Mouse (Mus musculus) cerebellum, postnatal 10 days (tissue): ENCODE measurements around the gene Gm48551.

Source experiments
- DNase-seq, 2 experiments: peaks; one replicate each; pipeline ENCODE4 v3.0.0; 2021; ENCODE audit warnings: mixed read lengths in 2 of 2

The Gm48551 gene

GRCm38 (mm10) chr10:81385603-81386306 lies 1.5 kb downstream of the Gm48551 start:
- DNase-seq = peak; percentile 13 to 55

DNA sequence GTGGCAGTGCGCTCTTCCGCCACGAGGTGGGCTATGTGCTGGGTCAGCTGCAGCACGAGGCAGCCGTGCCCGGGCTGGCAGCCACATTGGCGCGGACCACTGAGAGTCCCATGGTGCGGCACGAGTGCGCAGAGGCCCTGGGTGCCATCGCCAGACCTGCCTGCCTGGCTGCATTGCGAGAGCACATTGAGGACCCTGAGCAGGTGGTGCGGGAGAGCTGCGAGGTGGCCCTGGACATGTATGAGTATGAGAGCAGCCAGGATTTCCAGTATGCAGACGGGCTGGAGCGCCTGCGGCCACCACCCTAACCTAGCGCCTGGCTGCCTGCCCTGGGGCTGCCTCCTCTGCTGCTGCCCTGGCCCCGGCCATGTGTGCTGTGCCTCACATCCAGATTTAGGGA lies 3.5 kb downstream of the Gm48551 start:
- DNase-seq = peak; percentile 66

GRCm38 (mm10) chr10:81388505-81389055 lies 4.3 kb downstream of the Gm48551 start, which contains the start of gene Gm48552:
Gm48552 (plus strand) TSS chr10:81389005.
- no peak for DNase-seq

GRCm38 (mm10) chr10:81389373-81389772 lies 5.1 kb downstream of the Gm48551 start:
- DNase-seq = peak; percentile 48 to 59

DNA sequence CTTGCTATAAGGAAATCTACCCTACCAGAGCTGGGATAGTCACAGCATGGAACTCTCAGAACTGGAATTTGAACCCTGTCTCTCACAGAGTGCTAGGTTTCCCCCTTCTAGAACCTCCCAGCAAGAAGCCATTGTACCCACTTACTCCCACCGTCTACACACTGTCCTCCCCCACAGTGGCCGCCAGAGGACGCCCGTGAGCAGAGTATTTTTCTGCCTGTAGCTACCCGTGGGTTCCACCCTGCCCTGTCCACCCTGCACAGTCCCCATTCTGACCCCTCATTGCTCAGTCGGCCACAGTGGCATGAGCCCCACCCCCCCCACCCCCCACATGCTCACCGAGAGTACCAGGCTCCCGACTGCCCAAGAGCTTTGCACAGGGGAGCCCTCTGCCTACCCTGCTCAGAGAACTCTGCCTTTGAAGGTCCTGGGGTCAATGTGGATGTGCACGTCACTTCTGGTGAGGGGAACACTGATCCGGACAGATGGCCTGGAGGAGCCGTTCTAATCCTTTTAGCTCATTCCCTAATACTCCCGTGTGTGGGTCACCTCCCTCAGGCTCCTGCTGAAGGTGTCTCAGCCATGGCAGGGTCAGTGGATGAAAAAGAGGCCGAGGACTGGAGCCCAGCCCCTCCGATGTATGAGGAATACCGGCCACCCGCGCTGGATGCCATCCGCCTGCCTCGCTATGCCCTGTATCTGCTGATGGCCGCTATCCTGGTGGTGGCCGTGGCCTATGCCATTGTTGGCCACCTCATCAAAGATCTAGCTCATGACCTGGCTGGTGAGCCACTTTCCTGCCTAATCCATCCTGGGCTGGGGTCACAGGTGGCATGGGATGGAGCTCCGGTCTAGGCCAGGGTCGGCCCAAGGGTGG lies 5.8 kb downstream of the Gm48551 start:
- DNase-seq = peak; percentile 88

DNA sequence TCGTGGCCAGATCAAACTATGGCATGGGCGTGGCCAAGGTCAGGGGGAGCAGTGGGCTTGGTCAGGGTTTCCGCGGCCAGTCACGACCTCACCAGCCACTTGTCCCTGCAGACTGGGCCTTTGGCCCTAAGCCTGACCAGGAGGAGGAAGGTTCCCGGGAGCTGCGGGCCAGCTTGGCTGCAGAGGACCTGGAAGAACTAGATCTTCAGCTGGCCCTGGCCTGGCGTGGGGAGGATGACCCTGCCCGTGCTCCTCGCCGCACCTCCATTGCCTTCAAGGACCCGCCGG lies 6.4 kb downstream of the Gm48551 start:
- DNase-seq = peak in 1 of 2 experiments; percentile 20

- DNase-seq = peak in 1 of 2 experiments; percentile 2
Measured at GRCm38 (mm10) chr10:81392270-81392669, 8.0 kb downstream of the Gm48551 start.

DNA sequence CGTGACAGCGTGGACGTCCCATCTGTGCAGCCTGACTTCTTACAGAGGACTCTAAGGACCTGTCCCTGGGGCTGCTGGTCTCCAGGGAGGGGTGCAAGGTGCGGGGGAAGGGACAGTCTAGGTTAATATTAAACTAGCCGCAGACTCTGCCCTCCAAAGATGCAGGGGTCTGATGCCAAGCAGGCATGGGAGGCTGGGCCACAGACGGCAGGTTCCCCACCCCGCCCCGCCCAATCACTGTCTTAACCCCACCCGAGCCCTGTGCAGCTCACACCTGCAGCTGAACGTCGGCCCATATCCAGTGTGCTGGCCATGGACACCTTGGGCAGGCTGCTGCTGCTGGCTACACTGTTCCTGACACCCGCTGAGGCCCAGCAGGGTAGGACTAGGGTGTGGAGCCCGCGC lies 8.5 kb downstream of the Gm48551 start, which contains the start of gene Smim24:
Gene Smim24 (plus strand): TSS at position 271 of the 405 bp plus-strand sequence.
- peak in 1 of 2 experiments; percentile 35 for DNase-seq

- DNase-seq = peak; percentile 51 to 52
Measured at GRCm38 (mm10) chr10:81393456-81394063, 9.3 kb downstream of the Gm48551 start.

- DNase-seq = peak; percentile 90 to 95
Measured at GRCm38 (mm10) chr10:81395127-81395526, 10.9 kb downstream of the Gm48551 start.

DNA sequence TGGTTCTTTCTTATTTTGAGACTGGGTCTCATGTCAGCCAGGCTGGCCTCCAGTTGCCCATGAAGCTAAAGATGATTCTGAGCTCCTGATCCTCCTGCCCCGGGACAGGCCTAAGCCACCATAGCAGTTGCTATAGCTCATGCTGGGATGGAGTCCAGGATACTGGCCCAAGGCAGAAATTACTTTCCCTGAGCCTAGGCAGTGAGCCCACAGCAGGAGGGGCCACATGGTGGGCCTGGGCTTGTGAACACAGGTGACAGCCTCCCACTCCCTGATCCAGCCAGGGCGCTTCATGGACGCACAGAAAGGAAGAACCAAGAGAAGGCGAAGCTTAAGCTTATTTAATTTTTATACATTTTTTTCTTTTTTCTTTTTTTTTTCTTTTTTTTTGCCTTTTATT lies 11.6 kb downstream of the Gm48551 start:
- DNase-seq = peak; percentile 54 to 72

GRCm38 (mm10) chr10:81396749-81397148 lies 12.5 kb downstream of the Gm48551 start:
- peak in 1 of 2 experiments; percentile 56 for DNase-seq

DNA sequence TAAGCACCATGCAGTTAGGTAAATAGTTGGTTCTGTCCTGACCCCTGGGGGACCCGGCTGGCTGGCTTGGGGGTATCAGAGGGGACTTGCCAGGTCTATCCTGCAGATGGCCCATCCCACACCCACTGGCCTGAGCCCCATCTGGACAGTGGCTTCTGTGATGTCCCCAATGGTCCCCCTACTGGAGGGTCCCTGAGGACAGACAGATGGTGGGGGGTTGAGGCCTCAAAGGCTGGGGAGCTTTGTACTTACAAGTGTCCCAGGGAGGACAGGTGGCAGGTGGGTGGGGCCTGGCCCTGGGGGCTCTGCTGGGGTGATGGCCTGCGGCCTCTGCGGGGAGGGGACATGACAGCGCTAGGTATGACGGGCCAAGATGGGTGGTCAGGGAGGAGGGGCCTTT lies 15.0 kb downstream of the Gm48551 start:
- peak in 1 of 2 experiments; percentile 73 for DNase-seq

GRCm38 (mm10) chr10:81399798-81400308 lies 15.6 kb downstream of the Gm48551 start:
- DNase-seq = no peak

GRCm38 (mm10) chr10:81400371-81401204 lies 16.3 kb downstream of the Gm48551 start:
- DNase-seq = peak; percentile 93 to 95

DNA sequence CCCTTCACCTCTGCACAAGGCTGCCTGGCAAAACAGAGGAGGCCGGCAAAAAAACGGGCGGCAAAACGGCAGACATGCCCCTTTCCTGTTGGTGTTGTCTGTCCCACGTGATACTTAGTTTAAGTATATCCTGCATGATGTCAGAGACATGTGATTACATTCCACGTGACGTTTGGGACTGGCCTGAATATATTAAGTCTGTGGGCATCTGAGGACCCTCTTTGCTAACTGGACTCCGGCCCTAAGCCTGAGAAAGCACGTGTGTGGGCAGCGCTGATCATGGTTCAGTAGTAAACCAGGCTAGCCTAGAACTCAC lies 16.9 kb downstream of the Gm48551 start:
- DNase-seq = no peak

DNA sequence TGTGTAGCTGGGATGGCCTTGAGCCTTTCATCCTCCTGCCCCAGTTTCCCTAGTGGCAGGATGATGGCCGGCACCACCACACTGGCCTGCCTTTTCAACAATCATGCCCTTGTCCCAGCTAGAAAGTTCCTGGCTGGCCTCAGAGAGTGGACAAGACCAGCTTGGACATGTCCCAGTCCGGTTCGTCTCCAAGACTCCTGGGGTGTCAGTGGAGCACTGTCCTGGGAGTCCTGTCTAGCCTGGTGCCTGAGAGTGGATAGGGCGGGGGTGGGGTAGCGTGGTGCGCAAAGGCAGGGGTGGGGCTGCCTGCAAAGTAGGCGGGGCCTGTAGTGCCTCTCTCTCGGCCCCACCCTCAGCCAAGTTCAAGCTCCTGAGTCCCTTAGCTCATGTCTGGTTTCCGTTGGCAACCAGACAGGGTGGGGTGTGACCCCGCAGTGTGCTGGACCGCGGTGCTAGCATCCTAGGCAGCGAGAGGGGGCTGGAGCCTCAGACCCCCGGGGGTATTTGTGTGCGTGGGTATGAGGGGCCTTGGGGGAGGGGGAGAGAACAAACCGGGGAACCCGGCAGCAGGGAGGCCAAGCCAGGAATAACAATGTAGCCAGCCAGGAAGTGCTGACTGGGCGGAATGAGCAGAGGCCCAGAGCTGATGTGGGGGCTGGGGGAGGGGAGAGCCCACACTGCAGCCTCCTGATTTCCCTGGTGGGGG lies 17.4 kb downstream of the Gm48551 start:
- peak; percentile 74 to 82 for DNase-seq

GRCm38 (mm10) chr10:81402227-81402765 lies 18.0 kb downstream of the Gm48551 start:
- no peak for DNase-seq

DNA sequence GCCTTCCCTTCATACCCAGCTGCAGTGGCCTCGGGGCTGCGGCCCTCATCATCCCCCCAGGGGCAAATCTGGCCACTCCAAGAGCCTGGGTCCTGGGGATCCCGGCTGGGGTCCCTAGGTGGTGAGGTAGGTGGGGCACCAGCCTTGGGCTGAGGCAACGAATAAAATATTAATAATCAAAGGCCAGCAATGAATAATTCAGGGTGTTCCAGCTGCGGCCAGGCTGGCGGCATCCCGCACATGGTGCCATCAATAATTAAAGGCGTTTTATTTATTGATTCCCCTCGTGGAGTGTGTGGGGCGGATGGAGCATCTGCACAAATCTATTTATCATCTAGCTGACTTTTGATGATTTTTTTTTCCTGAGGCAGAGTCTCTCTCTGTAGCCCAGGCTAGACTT lies 19.2 kb downstream of the Gm48551 start:
- no peak for DNase-seq

- peak in 1 of 2 experiments; percentile 67 for DNase-seq
Measured at GRCm38 (mm10) chr10:81404082-81404481, 19.8 kb downstream of the Gm48551 start.

DNA sequence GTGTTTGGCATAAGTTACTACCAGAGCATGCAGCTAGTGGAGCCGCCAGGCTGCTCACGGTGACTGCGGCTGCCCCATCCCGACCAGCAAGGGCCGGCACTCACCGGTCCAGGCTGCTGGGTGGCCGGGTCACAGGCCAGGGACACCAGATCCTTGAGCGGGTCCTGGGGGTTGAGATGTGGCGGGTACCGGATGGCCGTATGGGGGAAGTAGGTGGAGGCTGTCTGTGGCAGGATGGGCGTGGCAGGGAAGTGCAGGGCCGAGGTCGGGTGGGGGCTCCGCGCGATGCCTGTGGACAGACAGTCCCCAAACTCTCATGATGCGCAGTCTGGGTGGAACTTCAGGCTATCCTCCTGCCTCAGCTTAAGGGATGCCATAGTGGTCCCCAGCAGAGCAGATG lies 20.5 kb downstream of the Gm48551 start:
- DNase-seq = no peak
